Mouse (Mus musculus): Measurements from ENCODE around the gene Gdf5. TPM values are rescaled to one million over a fixed set of nuclear protein-coding genes. Genes with fewer than 3 reads are reported as not detected.

Gdf5 gene
- polyA plus RNA-seq (2015; fragmentation: Nextera tagmentation; extraction: Ambion mirVana), result 1.7 and 2.7 TPM in 2 replicates

- Histone ChIP-seq H3K36me3 (ENCODE audit: insufficient read depth, low read length) (no peaks in the 10 kb centered on the region), H3K27ac (ENCODE audit: low read length) (no peak within 1 kb of the TSS), H3K4me3 (ENCODE audit: low read depth, low read length) (no peak within 1 kb of the TSS), H3K4me2 (replicated peaks; ENCODE audit: low read depth, low read length) (peak within 1 kb of the TSS; percentile 38), H3K9me3 (ENCODE audit: low read length) (no peaks in the 10 kb centered on the region), H3K27me3 (replicated peaks; ENCODE audit: insufficient read depth, low read length) (no peaks in the 10 kb centered on the region), H3K4me1 (ENCODE audit: insufficient read depth, low read depth, low read length) (peaks cover 3% of the 10 kb centered on the region; the same call in 1 of the 2 replicates), H3K9ac (replicated peaks; ENCODE audit: low read depth) (no peak within 1 kb of the TSS)
- DNase-seq (ENCODE audit: low spot score) (peak; percentile 79), ATAC-seq (peak; percentile 62)
- WGBS, result 34% methylated on average over 13 of the region's 13 CpGs
- no peak for TF ChIP-seq EP300 (IDR thresholded peaks at IDR 0.05)
- no peak for TF ChIP-seq CTCF (IDR thresholded peaks at IDR 0.05)
Measured at GRCm38 (mm10) chr2:155945124-155945523, at the start of gene Gdf5. Gene Gdf5 (minus strand): TSS chr2:155945367.

GRCm38 (mm10) chr2:155991863-155992321 is 46.7 kb upstream of the Gdf5 start:
- peaks cover 21% of the 10 kb centered on the region; the same call in 1 of the 2 replicates for H3K36me3 ChIP-seq (ENCODE audit: insufficient read depth, low read length)
- H3K27me3 ChIP-seq (replicated peaks; ENCODE audit: insufficient read depth, low read length), result no peaks in the 10 kb centered on the region
- no peak overlapping the region for H3K4me2 ChIP-seq (replicated peaks; ENCODE audit: low read depth, low read length)
- no peaks in the 10 kb centered on the region for H3K4me1 ChIP-seq (ENCODE audit: insufficient read depth, low read depth, low read length)
- H3K27ac ChIP-seq (ENCODE audit: low read length), result peak overlapping the region; percentile 14; the same call in 1 of the 2 replicates
- peak; percentile 84 for DNase-seq (ENCODE audit: low spot score)
- 58% methylated on average over 14 of the region's 14 CpGs for WGBS
- TF ChIP-seq CTCF (IDR thresholded peaks at IDR 0.05) (peak; percentile 39), EP300 (IDR thresholded peaks at IDR 0.05) (no peak)
- no peak overlapping the region for H3K9ac ChIP-seq (replicated peaks; ENCODE audit: low read depth)
- H3K4me3 ChIP-seq (ENCODE audit: low read depth, low read length), result no peak overlapping the region
- no peaks in the 10 kb centered on the region for H3K9me3 ChIP-seq (ENCODE audit: low read length)
- peak; percentile 90 for ATAC-seq

- 69% methylated on average over 10 of the region's 10 CpGs for WGBS
- Histone ChIP-seq H3K4me2 (replicated peaks; ENCODE audit: low read depth, low read length) (no peak overlapping the region), H3K9me3 (ENCODE audit: low read length) (no peaks in the 10 kb centered on the region)
Measured at GRCm38 (mm10) chr2:155991151-155991550, 46.0 kb upstream of the Gdf5 start.

GRCm38 (mm10) chr2:155989085-155989484 is 43.9 kb upstream of the Gdf5 start:
- DNase-seq (ENCODE audit: low spot score) (no peak), ATAC-seq (no peak)
- no peaks in the 10 kb centered on the region for H3K4me1 ChIP-seq (ENCODE audit: insufficient read depth, low read depth, low read length)
- H3K27ac ChIP-seq (ENCODE audit: low read length), result no peak overlapping the region
- H3K9me3 ChIP-seq (ENCODE audit: low read length), result no peaks in the 10 kb centered on the region
- 62% methylated on average over 4 of the region's 4 CpGs for WGBS
- H3K4me2 ChIP-seq (replicated peaks; ENCODE audit: low read depth, low read length), result no peak overlapping the region
- no peak for TF ChIP-seq CTCF (IDR thresholded peaks at IDR 0.05)
- no peak for TF ChIP-seq EP300 (IDR thresholded peaks at IDR 0.05)
- no peak overlapping the region for H3K4me3 ChIP-seq (ENCODE audit: low read depth, low read length)
- no peaks in the 10 kb centered on the region for H3K27me3 ChIP-seq (replicated peaks; ENCODE audit: insufficient read depth, low read length)
- no peak overlapping the region for H3K9ac ChIP-seq (replicated peaks; ENCODE audit: low read depth)
- peaks cover 31% of the 10 kb centered on the region for H3K36me3 ChIP-seq (ENCODE audit: insufficient read depth, low read length)

More at GRCm38 (mm10) chr2:155991151-155991550, 46.0 kb upstream of the Gdf5 start:
- Histone ChIP-seq H3K36me3 (ENCODE audit: insufficient read depth, low read length) (peaks cover 16% of the 10 kb centered on the region; the same call in 1 of the 2 replicates), H3K9ac (replicated peaks; ENCODE audit: low read depth) (no peak overlapping the region), H3K4me1 (ENCODE audit: insufficient read depth, low read depth, low read length) (no peaks in the 10 kb centered on the region), H3K4me3 (ENCODE audit: low read depth, low read length) (no peak overlapping the region), H3K27me3 (replicated peaks; ENCODE audit: insufficient read depth, low read length) (no peaks in the 10 kb centered on the region), H3K27ac (ENCODE audit: low read length) (no peak overlapping the region)
- no peak for TF ChIP-seq CTCF (IDR thresholded peaks at IDR 0.05)
- no peak for TF ChIP-seq EP300 (IDR thresholded peaks at IDR 0.05)
- no peak for DNase-seq (ENCODE audit: low spot score)
- no peak for ATAC-seq

GRCm38 (mm10) chr2:155987131-155987530 is 42.0 kb upstream of the Gdf5 start:
- Histone ChIP-seq H3K4me2 (replicated peaks; ENCODE audit: low read depth, low read length) (no peak overlapping the region), H3K9me3 (ENCODE audit: low read length) (no peaks in the 10 kb centered on the region), H3K27me3 (replicated peaks; ENCODE audit: insufficient read depth, low read length) (no peaks in the 10 kb centered on the region), H3K27ac (ENCODE audit: low read length) (no peak overlapping the region), H3K4me1 (ENCODE audit: insufficient read depth, low read depth, low read length) (no peaks in the 10 kb centered on the region), H3K4me3 (ENCODE audit: low read depth, low read length) (no peak overlapping the region), H3K36me3 (ENCODE audit: insufficient read depth, low read length) (peaks cover 42% of the 10 kb centered on the region), H3K9ac (replicated peaks; ENCODE audit: low read depth) (no peak overlapping the region)
- WGBS, result 98% methylated on average over 6 of the region's 6 CpGs
- ATAC-seq (no peak), DNase-seq (ENCODE audit: low spot score) (no peak)
- TF ChIP-seq EP300 (IDR thresholded peaks at IDR 0.05) (no peak), CTCF (IDR thresholded peaks at IDR 0.05) (no peak)

- no peak for DNase-seq (ENCODE audit: low spot score)
- no peaks in the 10 kb centered on the region for H3K27me3 ChIP-seq (replicated peaks; ENCODE audit: insufficient read depth, low read length)
Measured at GRCm38 (mm10) chr2:155985776-155986175, 40.6 kb upstream of the Gdf5 start.

More at GRCm38 (mm10) chr2:155985776-155986175, 40.6 kb upstream of the Gdf5 start:
- no peak for ATAC-seq
- Histone ChIP-seq H3K36me3 (ENCODE audit: insufficient read depth, low read length) (peaks cover 41% of the 10 kb centered on the region), H3K27ac (ENCODE audit: low read length) (no peak overlapping the region), H3K4me1 (ENCODE audit: insufficient read depth, low read depth, low read length) (no peaks in the 10 kb centered on the region), H3K4me2 (replicated peaks; ENCODE audit: low read depth, low read length) (no peak overlapping the region), H3K4me3 (ENCODE audit: low read depth, low read length) (no peak overlapping the region), H3K9ac (replicated peaks; ENCODE audit: low read depth) (no peak overlapping the region), H3K9me3 (ENCODE audit: low read length) (no peaks in the 10 kb centered on the region)
- no peak for TF ChIP-seq CTCF (IDR thresholded peaks at IDR 0.05)
- no peak for TF ChIP-seq EP300 (IDR thresholded peaks at IDR 0.05)
- 91% methylated on average over 7 of the region's 7 CpGs for WGBS

Measured in lung, postnatal 0 days (tissue).